Mouse (Mus musculus): ENCODE results near the gene Celf2.

DNA sequence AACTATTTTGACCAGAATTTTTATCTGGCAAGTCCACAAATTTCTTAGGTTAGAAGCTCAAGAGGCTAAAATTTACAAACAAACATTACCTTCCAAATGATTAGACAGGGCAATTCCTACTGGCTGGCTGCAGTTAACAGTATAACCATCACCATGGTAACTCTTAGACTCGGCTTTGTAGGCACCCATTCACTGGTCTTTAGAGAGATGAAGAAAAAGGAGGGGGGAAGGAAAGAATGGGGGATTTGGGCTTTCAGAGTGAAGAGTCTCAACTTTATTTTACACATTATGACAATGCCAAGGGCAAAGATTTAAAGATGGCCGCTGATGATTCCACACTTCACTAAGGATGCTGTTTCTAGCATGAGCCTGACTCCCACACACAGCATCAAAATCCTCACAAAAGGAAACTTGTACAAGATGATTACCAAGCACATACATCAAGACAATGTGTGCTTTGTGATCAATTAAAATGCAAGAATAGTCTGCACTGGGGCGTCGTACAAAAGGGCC is 606.1 kb downstream of the Celf2 start:
- TF ChIP-seq CTCF (IDR thresholded peaks at IDR 0.05; ENCODE audit: control insufficient read depth, insufficient read depth, insufficient replicate concordance, low read depth, low read length) (no peak), POLR2A (IDR thresholded peaks at IDR 0.05; ENCODE audit: control insufficient read depth, low read depth, low read length) (no peak)
